Mouse (Mus musculus) megakaryocyte, embryonic 14.5 days (primary cell): ENCODE results near the gene Lmo7. TPM values are rescaled to one million over a fixed set of nuclear protein-coding genes. Genes with fewer than 3 reads are reported as not detected.

Source experiments
- H3K27me3 ChIP-seq: replicated peaks from 2 replicates; pipeline ENCODE3; 2012; ENCODE audit warnings: inconsistent platforms
- H3K36me3 ChIP-seq: replicated peaks from 2 replicates; pipeline ENCODE3; 2012; ENCODE audit warnings: low read length, inconsistent platforms, mixed read lengths
- H3K4me1 ChIP-seq: 2 replicates; pipeline ENCODE4 v1.6.1; 2012; ENCODE audit warnings: inconsistent platforms
- H3K4me3 ChIP-seq: replicated peaks from 2 replicates; pipeline ENCODE3; 2012; ENCODE audit warnings: moderate library complexity, mild to moderate bottlenecking, inconsistent platforms
- H3K9me3 ChIP-seq: 2 replicates; pipeline ENCODE4 v1.6.1; 2012; ENCODE audit warnings: inconsistent platforms
- FLI1 ChIP-seq: IDR thresholded peaks from 2 replicates; pipeline ENCODE4 v1.6.1; 2012; ENCODE audit warnings: low read length, inconsistent platforms, mixed read lengths
- GATA1 ChIP-seq: IDR thresholded peaks from 3 replicates; pipeline ENCODE4 v1.6.1; 2012; ENCODE audit warnings: mixed read lengths, low read length, inconsistent platforms, borderline replicate concordance
- polyA plus RNA-seq: library from polyadenylated mRNA; stranded (reverse); fragments of >175 nt; gene quantifications from 2 replicates; pipeline ENCODE4 v1.2.3, GENCODE M21; 2012; ENCODE audit warnings: low replicate concordance; ENCODE audit not compliant: insufficient read depth

The Lmo7 gene
- polyA plus RNA-seq, 1 experiment = 0.08 TPM

DNA sequence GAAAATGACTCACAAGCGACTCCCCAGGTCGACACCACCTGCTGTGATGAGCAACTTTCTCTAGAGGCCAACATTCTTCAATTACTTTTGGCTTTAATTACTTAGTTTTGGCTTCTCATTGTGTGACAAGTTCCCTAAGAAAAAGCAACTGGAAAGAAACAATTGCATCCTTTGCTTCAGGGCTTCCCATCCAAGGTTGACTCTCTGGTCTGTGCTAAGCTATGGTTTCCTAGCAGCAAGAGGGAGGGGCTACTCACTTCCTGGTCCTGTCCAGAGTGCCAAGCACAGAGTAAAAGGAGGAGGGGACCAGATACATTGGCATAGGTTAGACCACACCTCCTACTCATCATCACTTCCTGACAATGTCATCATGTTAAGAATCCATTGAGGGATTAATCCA lies 69.0 kb downstream of the Lmo7 start:
- H3K4me3 ChIP-seq = no peak overlapping the region
- TF ChIP-seq GATA1 (no peak), FLI1 (no peak)
- H3K27me3 ChIP-seq = no peaks in the 10 kb centered on the region
- no peaks in the 10 kb centered on the region for H3K9me3 ChIP-seq
- H3K36me3 ChIP-seq = no peaks in the 10 kb centered on the region
- H3K4me1 ChIP-seq = no peaks in the 10 kb centered on the region

DNA sequence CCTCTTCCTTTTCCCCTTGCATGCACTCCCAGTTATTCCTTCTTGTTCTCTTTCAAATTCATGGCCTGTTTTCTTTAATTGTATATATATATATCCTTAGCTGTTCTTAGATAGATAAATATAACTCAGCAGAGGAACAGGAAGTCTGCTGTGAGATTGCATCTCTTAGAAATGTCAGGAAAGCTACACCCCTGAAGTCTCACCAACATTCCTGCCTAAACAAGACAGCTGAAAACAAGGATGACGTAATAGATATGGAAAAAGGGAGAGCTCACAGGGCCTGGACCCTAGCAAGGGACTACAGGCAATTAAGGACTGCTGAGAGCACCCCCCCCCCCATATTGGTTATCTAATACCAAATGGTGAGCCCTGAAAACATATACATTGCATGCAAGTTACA lies 71.9 kb downstream of the Lmo7 start:
- Histone ChIP-seq H3K36me3 (no peaks in the 10 kb centered on the region), H3K27me3 (no peaks in the 10 kb centered on the region), H3K4me3 (no peak overlapping the region), H3K9me3 (no peaks in the 10 kb centered on the region), H3K4me1 (no peaks in the 10 kb centered on the region)
- TF ChIP-seq GATA1 (no peak), FLI1 (no peak)

DNA sequence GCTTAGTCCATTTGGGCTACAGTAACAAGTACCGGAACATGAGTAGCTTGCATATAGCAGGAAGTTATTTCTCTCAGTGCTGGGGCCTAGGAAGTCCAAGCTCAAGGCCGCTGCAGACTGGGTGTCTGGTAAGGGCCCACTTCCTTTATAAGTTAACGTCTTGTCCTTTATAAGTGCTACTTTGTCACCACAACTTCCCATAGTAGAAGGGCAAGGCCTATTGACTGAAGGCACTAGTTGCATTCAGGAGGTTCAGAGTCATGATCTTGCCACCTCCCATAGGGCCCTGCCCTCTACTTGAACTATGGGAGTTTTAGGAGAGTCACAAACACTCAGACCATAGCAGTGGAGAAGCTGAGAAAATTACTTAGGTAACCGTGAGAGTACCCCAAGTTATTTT lies 74.4 kb downstream of the Lmo7 start:
- no peak overlapping the region for H3K4me3 ChIP-seq
- H3K36me3 ChIP-seq = no peaks in the 10 kb centered on the region
- no peaks in the 10 kb centered on the region for H3K27me3 ChIP-seq
- no peak for TF ChIP-seq FLI1
- TF ChIP-seq GATA1 = no peak
- H3K4me1 ChIP-seq = no peaks in the 10 kb centered on the region
- H3K9me3 ChIP-seq = no peaks in the 10 kb centered on the region

DNA sequence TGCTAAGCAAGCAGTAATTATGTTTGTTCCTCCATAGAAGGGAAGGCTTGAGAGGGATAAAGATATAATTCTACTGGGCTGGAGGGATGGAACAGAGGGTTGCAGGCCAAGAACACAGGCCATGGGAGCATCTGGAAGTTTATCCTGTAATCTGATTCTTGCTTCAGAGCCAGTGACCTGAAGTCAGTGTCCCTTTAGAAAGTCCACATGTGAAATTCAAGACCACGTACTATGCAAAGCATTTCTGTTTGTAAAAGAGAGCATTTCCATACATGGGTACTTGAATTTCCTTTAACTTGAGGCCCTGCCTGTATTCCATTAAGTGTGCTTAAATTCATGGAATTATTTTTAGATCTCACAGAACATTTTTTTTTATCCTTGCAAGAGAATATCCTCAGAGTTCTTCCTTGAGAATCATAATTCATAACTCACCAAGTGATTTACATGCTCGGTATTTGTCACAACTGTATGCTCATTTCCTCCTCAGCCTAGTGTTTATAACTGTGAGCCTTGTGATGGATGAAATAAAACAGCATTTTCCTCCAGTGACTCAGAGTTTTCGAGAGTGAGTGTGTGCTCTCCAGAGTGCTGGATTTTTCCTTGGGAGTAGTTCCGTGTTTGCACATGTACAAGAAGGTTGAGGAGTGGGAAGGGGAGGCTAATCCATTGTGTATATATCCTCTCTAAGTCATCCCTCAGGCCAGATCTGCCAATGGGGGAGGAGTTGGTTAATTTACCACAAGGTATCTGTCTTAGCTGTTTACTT lies 75.0 kb downstream of the Lmo7 start:
- Histone ChIP-seq H3K4me3 (no peak overlapping the region), H3K4me1 (no peaks in the 10 kb centered on the region), H3K27me3 (no peaks in the 10 kb centered on the region), H3K9me3 (no peaks in the 10 kb centered on the region), H3K36me3 (no peaks in the 10 kb centered on the region)
- no peak for TF ChIP-seq FLI1

DNA sequence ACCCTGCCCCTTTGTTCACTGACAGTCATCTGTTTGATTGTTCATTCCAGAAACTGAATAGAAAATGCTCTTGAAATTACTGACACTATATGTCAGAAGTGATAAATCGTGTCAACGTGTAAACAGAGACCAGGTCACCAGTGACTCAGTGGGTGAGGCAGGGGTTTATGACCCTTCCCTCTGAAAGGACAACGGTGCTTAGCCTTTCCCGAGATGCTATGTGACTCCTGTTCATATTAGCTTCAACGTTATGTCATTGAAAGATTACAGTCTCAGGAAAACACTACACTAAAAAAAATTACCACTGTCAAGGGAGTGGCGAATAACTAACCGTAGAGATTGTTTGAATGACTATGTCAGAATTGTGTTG lies 75.6 kb downstream of the Lmo7 start:
- TF ChIP-seq GATA1 = no peak
- no peak for TF ChIP-seq FLI1
- no peaks in the 10 kb centered on the region for H3K36me3 ChIP-seq
- H3K4me3 ChIP-seq = no peak overlapping the region
- no peaks in the 10 kb centered on the region for H3K27me3 ChIP-seq
- no peaks in the 10 kb centered on the region for H3K4me1 ChIP-seq
- no peaks in the 10 kb centered on the region for H3K9me3 ChIP-seq

DNA sequence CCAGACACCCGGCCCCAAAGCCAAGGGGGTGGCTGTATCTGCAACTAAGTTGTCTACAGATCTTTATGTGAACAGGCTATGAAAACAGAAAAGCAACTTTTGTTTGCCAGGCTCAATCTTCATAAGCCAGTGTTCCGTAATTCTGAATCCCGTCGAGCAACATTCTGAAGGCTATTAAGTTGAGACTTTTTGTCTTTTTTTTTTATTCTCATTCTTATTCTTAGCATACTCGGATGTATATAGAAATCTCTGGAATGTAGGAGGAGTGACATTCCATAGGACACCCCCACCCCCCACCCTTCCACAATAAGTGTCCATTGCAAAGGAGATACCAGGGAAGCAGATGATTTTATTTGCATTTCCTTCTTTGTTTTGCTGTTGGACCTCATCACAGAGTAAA lies 76.3 kb downstream of the Lmo7 start:
- Histone ChIP-seq H3K4me1 (no peaks in the 10 kb centered on the region), H3K27me3 (no peaks in the 10 kb centered on the region), H3K9me3 (no peaks in the 10 kb centered on the region), H3K36me3 (no peaks in the 10 kb centered on the region), H3K4me3 (no peak overlapping the region)
- TF ChIP-seq GATA1 = no peak
- no peak for TF ChIP-seq FLI1

DNA sequence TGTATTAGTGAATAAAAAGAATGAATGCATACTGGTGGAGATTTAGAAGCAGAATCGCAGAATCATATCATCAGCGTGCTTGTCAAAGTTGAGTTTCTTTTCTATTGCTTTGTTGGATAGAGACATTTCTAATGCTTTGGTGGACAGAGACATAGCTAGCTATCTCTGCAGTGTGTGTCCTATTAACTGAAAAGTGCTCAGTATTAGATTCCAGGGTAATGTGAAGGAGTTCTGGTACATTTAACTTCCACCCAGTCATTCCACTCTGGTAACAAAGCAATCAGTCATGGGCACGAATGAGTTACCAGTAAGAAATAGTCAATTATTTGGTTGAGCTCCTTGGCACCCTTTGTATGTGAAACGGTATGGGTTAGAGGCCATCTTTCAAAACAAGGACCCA lies 76.8 kb downstream of the Lmo7 start:
- no peak for TF ChIP-seq GATA1
- no peak for TF ChIP-seq FLI1
- H3K4me3 ChIP-seq = no peak overlapping the region
- H3K27me3 ChIP-seq = no peaks in the 10 kb centered on the region
- no peaks in the 10 kb centered on the region for H3K36me3 ChIP-seq
- H3K9me3 ChIP-seq = no peaks in the 10 kb centered on the region
- no peaks in the 10 kb centered on the region for H3K4me1 ChIP-seq

DNA sequence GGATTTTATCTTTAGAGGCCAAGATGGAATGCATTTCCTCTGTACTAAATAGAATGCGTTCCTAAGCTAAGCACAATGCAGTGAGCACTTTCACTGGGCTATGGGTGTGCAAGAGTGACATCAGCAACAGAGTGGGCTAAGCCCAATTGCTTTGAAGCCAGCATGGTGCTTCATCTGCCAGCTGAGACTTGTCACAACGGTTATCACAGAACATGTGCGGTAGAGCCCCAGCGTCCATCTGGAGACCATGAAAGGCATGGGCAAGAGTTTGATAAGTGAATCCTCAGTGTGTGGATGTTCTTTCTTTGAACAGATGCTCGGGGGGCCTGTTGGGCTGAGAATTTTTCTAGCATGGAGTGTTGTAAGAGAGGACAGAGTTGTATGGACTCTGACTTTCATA lies 86.7 kb downstream of the Lmo7 start:
- TF ChIP-seq FLI1 (no peak), GATA1 (no peak)
- no peaks in the 10 kb centered on the region for H3K27me3 ChIP-seq
- H3K4me1 ChIP-seq = no peaks in the 10 kb centered on the region
- H3K9me3 ChIP-seq = no peaks in the 10 kb centered on the region; the same call in 1 of the 2 replicates
- H3K4me3 ChIP-seq = no peak overlapping the region
- H3K36me3 ChIP-seq = no peaks in the 10 kb centered on the region

DNA sequence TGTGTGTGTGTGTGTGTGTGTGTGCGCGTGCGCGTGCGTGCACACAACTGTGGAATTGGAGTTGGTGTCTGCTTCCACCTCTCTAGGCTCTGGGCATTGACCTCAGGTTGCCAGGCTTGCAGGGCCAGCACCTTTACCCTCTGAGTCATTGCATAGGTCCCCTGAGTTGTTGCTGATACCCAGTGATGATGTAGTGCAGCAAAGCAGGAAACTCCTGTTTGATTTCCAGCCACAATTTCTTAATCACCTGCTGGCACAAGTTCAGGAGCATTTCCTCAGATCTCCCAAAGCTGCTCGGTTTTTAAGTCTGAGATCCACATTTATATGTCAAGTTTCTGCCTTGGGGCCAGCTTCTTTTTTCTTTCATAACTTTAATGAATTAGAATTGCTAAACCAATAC lies 92.6 kb downstream of the Lmo7 start:
- H3K9me3 ChIP-seq = no peaks in the 10 kb centered on the region; the same call in 1 of the 2 replicates
- H3K4me3 ChIP-seq = no peak overlapping the region
- no peaks in the 10 kb centered on the region for H3K27me3 ChIP-seq
- TF ChIP-seq GATA1 (no peak), FLI1 (no peak)
- H3K36me3 ChIP-seq = no peaks in the 10 kb centered on the region
- H3K4me1 ChIP-seq = no peaks in the 10 kb centered on the region

DNA sequence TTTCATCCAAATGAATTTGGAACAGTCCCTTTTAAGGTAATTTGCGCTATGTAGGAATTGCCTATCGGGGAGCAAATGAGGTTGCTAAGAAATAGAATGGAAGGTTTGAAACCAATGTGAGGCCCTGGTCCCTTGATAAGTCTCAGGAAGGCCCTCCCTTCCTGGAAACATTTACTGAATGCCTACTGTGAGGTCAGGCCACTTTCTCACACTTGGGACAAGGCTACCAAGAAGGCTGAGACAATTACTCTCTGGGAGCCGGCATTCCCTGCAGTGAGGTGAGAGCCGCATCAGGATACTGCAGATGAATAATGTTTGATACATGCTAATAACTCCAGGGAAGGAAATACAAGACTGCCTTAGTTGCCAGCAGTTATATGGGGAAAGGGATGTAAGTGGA lies 93.1 kb downstream of the Lmo7 start:
- Histone ChIP-seq H3K36me3 (no peaks in the 10 kb centered on the region), H3K4me3 (no peak overlapping the region), H3K9me3 (no peaks in the 10 kb centered on the region; the same call in 1 of the 2 replicates), H3K4me1 (no peaks in the 10 kb centered on the region), H3K27me3 (no peaks in the 10 kb centered on the region)
- no peak for TF ChIP-seq GATA1
- no peak for TF ChIP-seq FLI1

DNA sequence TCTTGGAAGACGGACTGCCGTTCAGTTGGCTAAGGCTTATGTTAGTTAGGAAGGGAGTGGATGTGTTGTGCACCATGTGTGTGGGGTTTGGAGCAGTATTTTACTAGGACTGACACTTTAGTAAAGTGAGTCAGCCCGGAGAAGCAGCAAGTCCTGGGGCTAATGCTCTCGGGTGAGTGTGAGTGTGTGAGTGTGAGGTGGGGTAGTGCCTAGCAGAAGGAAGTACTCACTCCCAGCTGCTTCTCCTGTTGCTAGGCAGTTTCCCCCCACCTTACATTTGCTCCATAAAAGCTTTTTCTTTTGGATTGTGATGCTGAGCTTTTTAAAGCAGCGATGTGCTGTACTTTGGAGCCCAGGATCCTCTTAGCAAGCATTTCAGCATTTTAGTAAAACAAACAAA lies 99.9 kb downstream of the Lmo7 start:
- Histone ChIP-seq H3K27me3 (peaks cover 2% of the 10 kb centered on the region), H3K9me3 (no peaks in the 10 kb centered on the region), H3K4me1 (no peaks in the 10 kb centered on the region), H3K36me3 (no peaks in the 10 kb centered on the region), H3K4me3 (no peak overlapping the region)
- TF ChIP-seq FLI1 = no peak
- no peak for TF ChIP-seq GATA1
